Mouse (Mus musculus) stomach, postnatal 0 days (tissue): ENCODE data around the gene Traf5.

ENCODE experiments used
- CTCF ChIP-seq: IDR thresholded peaks from 2 replicates; pipeline ENCODE4 v1.5.1; 2016; ENCODE audit warnings: antibody characterized with exemption, low read depth, mild to moderate bottlenecking, moderate library complexity
- EP300 ChIP-seq: optimal IDR thresholded peaks from 2 replicates; pipeline ENCODE3; 2016; ENCODE audit warnings: antibody characterized with exemption

- no peak for TF ChIP-seq CTCF
- no peak for TF ChIP-seq EP300
Observed at GRCm38 (mm10) chr1:192066956-192067355, 25.4 kb downstream of the Traf5 start.
